Mouse (Mus musculus): ENCODE results near the gene Olfr639. TPM values are rescaled to one million over a fixed set of nuclear protein-coding genes. Genes with fewer than 3 reads are reported as not detected.

Gene Olfr639
- not detected for polyA plus RNA-seq (2014; fragmentation: Illumina TruSeq; extraction: RNeasy Lipid Tissue Mini Kit (QIAGEN cat#74804); ENCODE audit: low read depth, low replicate concordance)

DNA sequence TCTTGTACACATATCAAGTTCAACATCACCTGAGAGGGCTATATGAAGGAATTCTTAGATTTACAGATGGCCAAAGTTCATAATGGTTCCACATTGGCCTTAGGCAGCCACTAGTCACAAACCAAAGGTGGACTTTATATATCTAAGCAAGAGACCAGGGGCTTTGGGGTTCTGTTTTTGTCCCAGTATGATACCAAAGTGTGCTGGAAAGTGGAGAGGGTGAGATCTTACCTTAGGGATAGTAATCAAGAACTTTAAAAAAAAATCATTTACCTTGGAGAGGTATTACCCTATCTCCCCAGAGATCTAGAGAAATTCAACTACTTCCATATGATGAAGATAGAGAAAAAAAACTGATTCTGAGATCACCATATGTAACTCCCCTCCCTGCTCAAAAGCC is at the start of gene Olfr639:
Gene Olfr639 (minus strand): TSS at position 101 of the 400 bp plus-strand sequence.

DNA sequence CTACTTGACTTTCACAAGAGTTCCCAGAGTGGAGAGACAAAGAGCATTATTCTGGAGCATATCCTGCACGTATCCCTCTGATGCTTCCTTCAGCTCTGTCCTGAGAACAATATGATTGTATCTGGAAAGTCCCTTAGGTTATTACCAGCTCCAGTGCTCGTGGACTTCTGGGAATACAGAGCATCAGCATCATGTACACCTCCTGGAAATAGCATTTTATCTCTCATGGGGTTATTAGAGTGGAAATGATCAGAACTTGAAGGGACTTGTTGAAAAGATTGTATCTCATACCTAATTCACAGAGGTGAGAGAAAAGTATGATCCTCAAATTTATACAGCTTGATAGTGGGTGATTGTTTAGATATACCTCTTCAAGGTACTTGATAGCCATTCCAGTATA is 44.2 kb upstream of the Olfr639 start, which contains the start of gene 4930516K23Rik:
Gene 4930516K23Rik (minus strand): TSS at position 101 of the 400 bp plus-strand sequence.

GRCm38 (mm10) chr7:104052566-104052965 is 35.5 kb upstream of the Olfr639 start, which contains the start of gene Olfr642:
TSS of gene Olfr642 (minus strand) at chr7:104052666.

DNA sequence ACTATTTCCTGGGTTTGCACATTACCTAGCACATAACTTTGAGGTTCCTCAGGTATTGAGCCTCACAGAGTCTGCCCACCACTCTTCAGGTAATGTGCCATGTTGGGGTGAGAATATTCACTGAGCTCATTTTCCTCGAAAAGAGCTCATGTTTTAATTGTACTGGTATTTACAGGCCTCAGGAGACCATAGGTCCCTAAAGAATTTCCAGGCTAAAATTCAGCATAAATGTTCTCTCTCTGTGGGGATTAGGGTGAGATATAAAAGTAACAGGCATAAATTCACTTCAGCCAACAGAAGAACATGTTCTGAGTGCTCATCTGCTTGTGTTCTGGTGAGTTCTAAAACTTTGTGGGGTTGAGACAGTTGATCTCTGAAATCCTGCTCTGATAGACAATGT is 18.0 kb upstream of the Olfr639 start, which contains the start of gene Olfr641:
Gene Olfr641 (plus strand): TSS at position 301 of the 400 bp plus-strand sequence.

GRCm38 (mm10) chr7:104025473-104025872 is 8.4 kb upstream of the Olfr639 start, which contains the start of gene Olfr640:
TSS of gene Olfr640 (minus strand) at chr7:104025573.

DNA sequence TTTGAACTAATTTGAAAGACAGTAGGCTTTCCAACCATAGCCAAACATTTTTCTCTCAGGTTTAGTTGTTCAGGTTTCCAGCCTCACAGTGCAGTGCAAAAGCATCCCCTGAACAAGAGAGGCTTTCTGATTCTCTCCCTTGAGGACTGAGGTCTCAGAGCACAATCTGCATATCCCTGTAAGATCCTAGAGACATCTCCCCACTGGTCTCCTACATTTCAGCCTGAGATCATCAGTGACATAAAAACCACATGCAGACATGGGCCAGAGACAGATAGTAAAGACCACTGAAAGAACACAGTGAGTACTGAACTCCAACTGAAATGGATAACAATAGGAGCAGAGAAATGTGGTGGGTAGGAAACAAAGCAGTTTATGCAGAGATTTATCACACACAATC is 18.7 kb downstream of the Olfr639 start, which contains the start of gene Olfr638:
Gene Olfr638 (plus strand): TSS at position 301 of the 400 bp plus-strand sequence.

DNA sequence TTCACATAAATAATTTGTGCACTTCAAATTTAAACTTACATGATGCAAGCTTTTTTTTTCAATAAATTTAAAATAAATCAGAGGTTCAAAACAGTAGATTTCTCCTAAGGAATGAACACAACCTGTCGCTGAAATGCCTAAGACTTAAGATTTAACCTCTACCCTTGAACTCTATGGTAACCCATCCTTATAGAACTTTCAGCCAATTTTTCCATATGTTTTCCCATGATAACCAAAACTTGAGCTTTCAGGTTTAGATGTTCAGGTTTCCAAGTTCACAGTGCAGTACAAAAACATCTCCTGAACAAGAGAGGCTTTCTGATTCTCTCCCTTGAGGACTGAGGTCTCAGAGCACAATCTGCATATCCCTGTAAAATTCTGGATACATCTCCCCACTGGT is 46.3 kb downstream of the Olfr639 start, which contains the start of gene Olfr635:
Gene Olfr635 (plus strand): TSS at position 301 of the 400 bp plus-strand sequence.

Other genes with a start within 250 kb of the Olfr639 start
- gene Olfr69, start 245.7 kb downstream of the Olfr639 start, polyA plus RNA-seq (2014; fragmentation: Illumina TruSeq; extraction: RNeasy Lipid Tissue Mini Kit (QIAGEN cat#74804); ENCODE audit: low read depth, low replicate concordance), result not detected
- not detected for gene Olfr68, start 237.6 kb downstream of the Olfr639 start, polyA plus RNA-seq (2014; fragmentation: Illumina TruSeq; extraction: RNeasy Lipid Tissue Mini Kit (QIAGEN cat#74804); ENCODE audit: low read depth, low replicate concordance)
- not detected for gene Olfr67, start 225.5 kb downstream of the Olfr639 start, polyA plus RNA-seq (2014; fragmentation: Illumina TruSeq; extraction: RNeasy Lipid Tissue Mini Kit (QIAGEN cat#74804); ENCODE audit: low read depth, low replicate concordance)
- gene Hbb-bt, start 203.3 kb downstream of the Olfr639 start, polyA plus RNA-seq (2014; fragmentation: Illumina TruSeq; extraction: RNeasy Lipid Tissue Mini Kit (QIAGEN cat#74804); ENCODE audit: low read depth, low replicate concordance), result 353 TPM
- 2,394 TPM for gene Hbb-bs, start 189.2 kb downstream of the Olfr639 start, polyA plus RNA-seq (2014; fragmentation: Illumina TruSeq; extraction: RNeasy Lipid Tissue Mini Kit (QIAGEN cat#74804); ENCODE audit: low read depth, low replicate concordance)
- not detected for gene Hbb-bh2, start 176.8 kb downstream of the Olfr639 start, polyA plus RNA-seq (2014; fragmentation: Illumina TruSeq; extraction: RNeasy Lipid Tissue Mini Kit (QIAGEN cat#74804); ENCODE audit: low read depth, low replicate concordance)
- not detected for gene Hbb-bh1, start 174.1 kb downstream of the Olfr639 start, polyA plus RNA-seq (2014; fragmentation: Illumina TruSeq; extraction: RNeasy Lipid Tissue Mini Kit (QIAGEN cat#74804); ENCODE audit: low read depth, low replicate concordance)
- gene Hbb-y, start 164.1 kb downstream of the Olfr639 start, polyA plus RNA-seq (2014; fragmentation: Illumina TruSeq; extraction: RNeasy Lipid Tissue Mini Kit (QIAGEN cat#74804); ENCODE audit: low read depth, low replicate concordance), result not detected
- gene Olfr66, start 131.1 kb downstream of the Olfr639 start, polyA plus RNA-seq (2014; fragmentation: Illumina TruSeq; extraction: RNeasy Lipid Tissue Mini Kit (QIAGEN cat#74804); ENCODE audit: low read depth, low replicate concordance), result not detected
- gene Olfr64, start 122.8 kb downstream of the Olfr639 start, polyA plus RNA-seq (2014; fragmentation: Illumina TruSeq; extraction: RNeasy Lipid Tissue Mini Kit (QIAGEN cat#74804); ENCODE audit: low read depth, low replicate concordance), result not detected
- not detected for gene Olfr65, start 113.8 kb downstream of the Olfr639 start, polyA plus RNA-seq (2014; fragmentation: Illumina TruSeq; extraction: RNeasy Lipid Tissue Mini Kit (QIAGEN cat#74804); ENCODE audit: low read depth, low replicate concordance)
- not detected for gene Olfr631, start 88.5 kb downstream of the Olfr639 start, polyA plus RNA-seq (2014; fragmentation: Illumina TruSeq; extraction: RNeasy Lipid Tissue Mini Kit (QIAGEN cat#74804); ENCODE audit: low read depth, low replicate concordance)
- gene Olfr632, start 83.0 kb downstream of the Olfr639 start, polyA plus RNA-seq (2014; fragmentation: Illumina TruSeq; extraction: RNeasy Lipid Tissue Mini Kit (QIAGEN cat#74804); ENCODE audit: low read depth, low replicate concordance), result not detected
- not detected for gene Olfr633, start 72.9 kb downstream of the Olfr639 start, polyA plus RNA-seq (2014; fragmentation: Illumina TruSeq; extraction: RNeasy Lipid Tissue Mini Kit (QIAGEN cat#74804); ENCODE audit: low read depth, low replicate concordance)
- not detected for gene Olfr635, start 46.2 kb downstream of the Olfr639 start, polyA plus RNA-seq (2014; fragmentation: Illumina TruSeq; extraction: RNeasy Lipid Tissue Mini Kit (QIAGEN cat#74804); ENCODE audit: low read depth, low replicate concordance)
- not detected for gene Olfr638, start 18.6 kb downstream of the Olfr639 start, polyA plus RNA-seq (2014; fragmentation: Illumina TruSeq; extraction: RNeasy Lipid Tissue Mini Kit (QIAGEN cat#74804); ENCODE audit: low read depth, low replicate concordance)
- not detected for gene Olfr640, start 8.3 kb upstream of the Olfr639 start, polyA plus RNA-seq (2014; fragmentation: Illumina TruSeq; extraction: RNeasy Lipid Tissue Mini Kit (QIAGEN cat#74804); ENCODE audit: low read depth, low replicate concordance)
- not detected for gene Olfr641, start 18.1 kb upstream of the Olfr639 start, polyA plus RNA-seq (2014; fragmentation: Illumina TruSeq; extraction: RNeasy Lipid Tissue Mini Kit (QIAGEN cat#74804); ENCODE audit: low read depth, low replicate concordance)
- gene Olfr642, start 35.4 kb upstream of the Olfr639 start, polyA plus RNA-seq (2014; fragmentation: Illumina TruSeq; extraction: RNeasy Lipid Tissue Mini Kit (QIAGEN cat#74804); ENCODE audit: low read depth, low replicate concordance), result not detected
- not detected for gene 4930516K23Rik, start 44.1 kb upstream of the Olfr639 start, polyA plus RNA-seq (2014; fragmentation: Illumina TruSeq; extraction: RNeasy Lipid Tissue Mini Kit (QIAGEN cat#74804); ENCODE audit: low read depth, low replicate concordance)
- gene Olfr644, start 54.6 kb upstream of the Olfr639 start, polyA plus RNA-seq (2014; fragmentation: Illumina TruSeq; extraction: RNeasy Lipid Tissue Mini Kit (QIAGEN cat#74804); ENCODE audit: low read depth, low replicate concordance), result not detected
- not detected for gene Olfr645, start 68.2 kb upstream of the Olfr639 start, polyA plus RNA-seq (2014; fragmentation: Illumina TruSeq; extraction: RNeasy Lipid Tissue Mini Kit (QIAGEN cat#74804); ENCODE audit: low read depth, low replicate concordance)
- gene Olfr646, start 87.6 kb upstream of the Olfr639 start, polyA plus RNA-seq (2014; fragmentation: Illumina TruSeq; extraction: RNeasy Lipid Tissue Mini Kit (QIAGEN cat#74804); ENCODE audit: low read depth, low replicate concordance), result not detected
- gene Ubqln5, start 112.5 kb upstream of the Olfr639 start, polyA plus RNA-seq (2014; fragmentation: Illumina TruSeq; extraction: RNeasy Lipid Tissue Mini Kit (QIAGEN cat#74804); ENCODE audit: low read depth, low replicate concordance), result 0.88 TPM
- gene Olfr643, start 120.1 kb upstream of the Olfr639 start, polyA plus RNA-seq (2014; fragmentation: Illumina TruSeq; extraction: RNeasy Lipid Tissue Mini Kit (QIAGEN cat#74804); ENCODE audit: low read depth, low replicate concordance), result not detected
- 7.9 TPM for gene Ubqln3, start 126.0 kb upstream of the Olfr639 start, polyA plus RNA-seq (2014; fragmentation: Illumina TruSeq; extraction: RNeasy Lipid Tissue Mini Kit (QIAGEN cat#74804); ENCODE audit: low read depth, low replicate concordance)
- gene Ubqlnl, start 133.3 kb upstream of the Olfr639 start, polyA plus RNA-seq (2014; fragmentation: Illumina TruSeq; extraction: RNeasy Lipid Tissue Mini Kit (QIAGEN cat#74804); ENCODE audit: low read depth, low replicate concordance), result 6.5 TPM
- not detected for gene Olfm5, start 147.5 kb upstream of the Olfr639 start, polyA plus RNA-seq (2014; fragmentation: Illumina TruSeq; extraction: RNeasy Lipid Tissue Mini Kit (QIAGEN cat#74804); ENCODE audit: low read depth, low replicate concordance)
- gene Olfr648, start 166.1 kb upstream of the Olfr639 start, polyA plus RNA-seq (2014; fragmentation: Illumina TruSeq; extraction: RNeasy Lipid Tissue Mini Kit (QIAGEN cat#74804); ENCODE audit: low read depth, low replicate concordance), result not detected
- gene Olfr649, start 178.7 kb upstream of the Olfr639 start, polyA plus RNA-seq (2014; fragmentation: Illumina TruSeq; extraction: RNeasy Lipid Tissue Mini Kit (QIAGEN cat#74804); ENCODE audit: low read depth, low replicate concordance), result not detected
- 1.7 TPM for gene Trim6, start 201.5 kb upstream of the Olfr639 start, polyA plus RNA-seq (2014; fragmentation: Illumina TruSeq; extraction: RNeasy Lipid Tissue Mini Kit (QIAGEN cat#74804); ENCODE audit: low read depth, low replicate concordance)
- 11.9 TPM for gene Trim34a, start 227.2 kb upstream of the Olfr639 start, polyA plus RNA-seq (2014; fragmentation: Illumina TruSeq; extraction: RNeasy Lipid Tissue Mini Kit (QIAGEN cat#74804); ENCODE audit: low read depth, low replicate concordance)